Mouse (Mus musculus): ENCODE results near the gene Ankrd6. TPM values are rescaled to one million over a fixed set of nuclear protein-coding genes. Genes with fewer than 3 reads are reported as not detected.

Gene Ankrd6
- total and polyA plus RNA-seq, 3 experiments = 1.3 to 2.1 (median 1.6) TPM

GRCm38 (mm10) chr4:32905913-32906312, 44.7 kb downstream of the Ankrd6 start:
- no peaks in the 10 kb centered on the region for H3K9me3 ChIP-seq (replicated peaks; ENCODE audit: low read length)
- H3K79me2 ChIP-seq (replicated peaks; ENCODE audit: control insufficient read depth, extremely low read depth, insufficient read depth, poor library complexity, severe bottlenecking) = no peaks in the 10 kb centered on the region
- H3K4me3 ChIP-seq (replicated peaks in 1 of 3; ENCODE audit: low read depth in 2 of 3, low read length in 2 of 3, poor library complexity in 1 of 3) = no peak overlapping the region
- H3K4me2 ChIP-seq (ENCODE audit: insufficient read depth, low read depth, poor library complexity, severe bottlenecking) = no peak overlapping the region
- no peaks in the 10 kb centered on the region for H3K27me3 ChIP-seq (replicated peaks)
- no peak overlapping the region for H3K27ac ChIP-seq (ENCODE audit: insufficient read depth, low read depth)
- H3K9ac ChIP-seq (ENCODE audit: insufficient read depth, low read depth) = no peak overlapping the region
- no peaks in the 10 kb centered on the region for H3K36me3 ChIP-seq (replicated peaks in 1 of 2; ENCODE audit: control insufficient read depth in 1 of 2, insufficient read depth in 1 of 2, low read length in 1 of 2)
- H3K4me1 ChIP-seq (ENCODE audit: control insufficient read depth in 1 of 2, insufficient read depth in 2 of 2) = peaks cover 20 to 56% of the 10 kb centered on the region in 2 experiments
- no peak for DNase-seq (ENCODE audit: extremely low read depth)
- TF ChIP-seq RCOR1 (conservative IDR thresholded peaks at IDR 0.05; ENCODE audit: low read depth, low read length) (no peak), ZKSCAN1 (IDR thresholded peaks at IDR 0.05; ENCODE audit: borderline replicate concordance, low read depth, low read length) (peak; percentile 74)
- dilution Hi-C loops (cut with MboI; ENCODE audit: extremely low pct_ligation_motif_present, extremely low pct_unique_long_range_greater_than_20kb, low sequenced_read_pairs) = no loop called here
- in situ Hi-C loops (cut with MboI; ENCODE audit: low pct_ligation_motif_present, low pct_unique_long_range_greater_than_20kb, low sequenced_read_pairs) = no loop called here

DNA sequence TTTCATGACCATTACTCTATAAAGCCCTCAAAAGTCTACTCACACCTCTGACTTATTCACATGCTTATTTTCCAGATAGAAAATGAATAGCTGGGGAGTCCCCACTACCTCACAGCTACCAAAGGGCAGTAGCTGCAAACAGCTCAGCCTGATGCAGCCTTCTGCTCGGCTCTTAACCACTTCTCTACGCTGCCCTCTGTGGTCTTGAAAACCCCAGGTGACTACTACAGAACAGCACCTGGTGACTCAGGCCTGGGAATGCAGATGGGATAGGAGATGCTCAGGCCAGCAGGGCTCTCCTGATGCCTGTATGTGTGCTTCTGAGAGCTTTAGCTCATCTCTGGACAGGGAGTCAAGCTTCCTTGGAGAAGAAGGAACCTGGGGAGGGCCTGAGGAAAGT, 45.3 kb downstream of the Ankrd6 start:
- in situ Hi-C loops (cut with MboI; ENCODE audit: low pct_ligation_motif_present, low pct_unique_long_range_greater_than_20kb, low sequenced_read_pairs) = no loop called here
- Histone ChIP-seq H3K9me3 (replicated peaks; ENCODE audit: low read length) (no peaks in the 10 kb centered on the region), H3K27ac (ENCODE audit: insufficient read depth, low read depth) (no peak overlapping the region), H3K9ac (ENCODE audit: insufficient read depth, low read depth) (no peak overlapping the region), H3K27me3 (replicated peaks) (no peaks in the 10 kb centered on the region), H3K4me1 (ENCODE audit: control insufficient read depth in 1 of 2, insufficient read depth in 2 of 2) (peaks cover 20 to 56% of the 10 kb centered on the region in 2 experiments), H3K36me3 (replicated peaks in 1 of 2; ENCODE audit: control insufficient read depth in 1 of 2, insufficient read depth in 1 of 2, low read length in 1 of 2) (no peaks in the 10 kb centered on the region), H3K4me2 (ENCODE audit: insufficient read depth, low read depth, poor library complexity, severe bottlenecking) (no peak overlapping the region), H3K79me2 (replicated peaks; ENCODE audit: control insufficient read depth, extremely low read depth, insufficient read depth, poor library complexity, severe bottlenecking) (no peaks in the 10 kb centered on the region), H3K4me3 (replicated peaks in 1 of 3; ENCODE audit: low read depth in 2 of 3, low read length in 2 of 3, poor library complexity in 1 of 3) (no peak overlapping the region)
- TF ChIP-seq TCF12 (IDR thresholded peaks at IDR 0.05; ENCODE audit: low read depth, low read length) = no peak; the same call in 1 of the 2 replicates
- TF ChIP-seq HCFC1 (IDR thresholded peaks at IDR 0.05; ENCODE audit: low read depth, low read length) = no peak
- TF ChIP-seq USF2 (conservative IDR thresholded peaks at IDR 0.05; ENCODE audit: low read depth, low read length) = no peak
- no peak for TF ChIP-seq MXI1 (IDR thresholded peaks at IDR 0.05; ENCODE audit: low read depth, low read length)
- peak; percentile 76 for TF ChIP-seq ETS1 (conservative IDR thresholded peaks at IDR 0.05; ENCODE audit: low read depth, low read length)
- TF ChIP-seq EP300 (IDR thresholded peaks at IDR 0.05; ENCODE audit: low read length) = peak; percentile 40; the same call in 1 of the 2 replicates
- TF ChIP-seq ZNF384 (IDR thresholded peaks at IDR 0.05; ENCODE audit: low read depth, low read length) = no peak
- TF ChIP-seq SIN3A (IDR thresholded peaks at IDR 0.05; ENCODE audit: low read length) = no peak
- TF ChIP-seq BHLHE40 (IDR thresholded peaks at IDR 0.05; ENCODE audit: low read depth, low read length) = peak; percentile 33; the same call in 1 of the 2 replicates
- DNase-seq (ENCODE audit: extremely low read depth) = peak; percentile 51
- dilution Hi-C loops (cut with MboI; ENCODE audit: extremely low pct_ligation_motif_present, extremely low pct_unique_long_range_greater_than_20kb, low sequenced_read_pairs) = no loop called here

- Histone ChIP-seq H3K4me2 (ENCODE audit: insufficient read depth, low read depth, poor library complexity, severe bottlenecking) (no peak overlapping the region), H3K9ac (ENCODE audit: insufficient read depth, low read depth) (no peak overlapping the region), H3K27me3 (replicated peaks) (no peaks in the 10 kb centered on the region), H3K9me3 (replicated peaks; ENCODE audit: low read length) (no peaks in the 10 kb centered on the region), H3K4me3 (replicated peaks in 1 of 3; ENCODE audit: low read depth in 2 of 3, low read length in 2 of 3, poor library complexity in 1 of 3) (no peak overlapping the region), H3K36me3 (replicated peaks in 1 of 2; ENCODE audit: control insufficient read depth in 1 of 2, insufficient read depth in 1 of 2, low read length in 1 of 2) (no peaks in the 10 kb centered on the region), H3K79me2 (replicated peaks; ENCODE audit: control insufficient read depth, extremely low read depth, insufficient read depth, poor library complexity, severe bottlenecking) (no peaks in the 10 kb centered on the region), H3K27ac (ENCODE audit: insufficient read depth, low read depth) (no peak overlapping the region), H3K4me1 (ENCODE audit: control insufficient read depth in 1 of 2, insufficient read depth in 2 of 2) (peaks cover 20 to 50% of the 10 kb centered on the region in 2 experiments)
- dilution Hi-C loops (cut with MboI; ENCODE audit: extremely low pct_ligation_motif_present, extremely low pct_unique_long_range_greater_than_20kb, low sequenced_read_pairs) = no loop called here
- in situ Hi-C loops (cut with MboI; ENCODE audit: low pct_ligation_motif_present, low pct_unique_long_range_greater_than_20kb, low sequenced_read_pairs) = no loop called here
- DNase-seq (ENCODE audit: extremely low read depth) = no peak
- TF ChIP-seq MAFK (IDR thresholded peaks at IDR 0.05; ENCODE audit: insufficient replicate concordance, low read length) (no peak), NELFE (IDR thresholded peaks at IDR 0.05; ENCODE audit: low read depth, low read length) (no peak), RCOR1 (conservative IDR thresholded peaks at IDR 0.05; ENCODE audit: low read depth, low read length) (no peak), ETS1 (conservative IDR thresholded peaks at IDR 0.05; ENCODE audit: low read depth, low read length) (no peak), USF2 (conservative IDR thresholded peaks at IDR 0.05; ENCODE audit: low read depth, low read length) (no peak), ZMIZ1 (IDR thresholded peaks at IDR 0.05; ENCODE audit: low read depth, low read length) (no peak), HCFC1 (IDR thresholded peaks at IDR 0.05; ENCODE audit: low read depth, low read length) (no peak)
Measured at GRCm38 (mm10) chr4:32903826-32904225, 46.8 kb downstream of the Ankrd6 start.
